In the genomic region with DNA sequence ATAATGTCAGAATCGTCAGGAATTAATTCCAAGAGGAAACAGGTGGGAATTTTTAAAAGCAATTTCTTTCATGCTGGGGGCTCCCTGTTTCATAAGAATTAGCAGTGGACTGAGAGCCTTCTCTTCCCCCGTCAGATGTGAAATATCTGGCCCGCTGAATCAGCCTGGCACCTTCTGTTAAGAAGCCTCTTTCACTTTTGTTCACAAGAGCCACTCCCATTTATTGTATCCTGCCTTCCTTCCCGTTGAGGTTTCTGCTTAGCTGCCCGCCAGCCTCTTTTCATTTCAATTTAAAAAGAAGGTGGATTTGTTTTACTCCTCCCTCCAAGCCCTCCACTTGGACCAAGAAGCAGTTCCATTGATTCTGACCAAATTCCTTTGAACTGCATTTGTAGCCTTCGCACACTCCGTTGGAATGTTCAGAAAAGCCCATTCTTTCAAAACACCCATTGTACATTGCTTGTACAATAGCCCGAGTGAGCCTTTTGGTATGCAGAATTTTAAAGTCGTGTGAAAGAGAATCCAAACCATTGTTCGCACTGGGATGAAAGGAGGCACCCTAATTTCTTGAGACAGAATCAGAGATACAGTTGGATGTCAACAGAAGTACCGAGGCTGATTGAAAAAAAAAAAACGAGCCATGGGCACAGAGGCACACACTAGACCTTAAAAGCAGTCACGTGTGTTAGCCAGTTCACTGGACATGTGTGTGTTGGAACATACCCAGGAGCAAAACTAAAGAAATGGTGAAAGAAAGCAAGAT, we compare ENCODE assay signal across 8 mouse cellular contexts.
DNase-seq lines count a peak whose midpoint lies in the region; ATAC-seq and TF ChIP-seq lines count a peak whose summit lies in the region.

No protein-coding gene starts in this region.

- no peaks in the 10 kb centered on the region for H3K36me3 ChIP-seq in liver, embryonic 12.5 days
- H3K36me3 ChIP-seq in liver, embryonic 11.5 days (ENCODE audit: control insufficient read depth, insufficient read depth, low read length) = no peaks in the 10 kb centered on the region
- no peaks in the 10 kb centered on the region for H3K36me3 ChIP-seq in embryonic facial prominence, embryonic 14.5 days (ENCODE audit: control insufficient read depth, insufficient read depth, low read length)
- H3K36me3 ChIP-seq in limb, embryonic 14.5 days (ENCODE audit: control insufficient read depth, insufficient read depth, low read length) = no peaks in the 10 kb centered on the region
- no peaks in the 10 kb centered on the region for H3K36me3 ChIP-seq in neural tube, embryonic 15.5 days

- ATAC-seq in liver, embryonic 12.5 days = no peak
- ATAC-seq in liver, embryonic 11.5 days (replicated peaks; ENCODE audit: low FRiP score) = no peak
- ATAC-seq in embryonic facial prominence, embryonic 14.5 days (ENCODE audit: low read depth) = peak; percentile 44; the same call in 1 of the 2 replicates
- ATAC-seq in limb, embryonic 14.5 days (ENCODE audit: low FRiP score, low read depth) = no peak
- ATAC-seq in neural tube, embryonic 15.5 days (ENCODE audit: low FRiP score) = no peak

- no peak for DNase-seq in liver, embryonic 11.5 days (ENCODE audit: low spot score)
- peak; percentile 42 for DNase-seq in embryonic facial prominence, embryonic 14.5 days (ENCODE audit: low spot score)
- DNase-seq in limb, embryonic 14.5 days (ENCODE audit: low spot score) = no peak
- no peak for DNase-seq in kidney, adult 11 months
- DNase-seq in cerebellum, adult 18-20 months = no peak
- DNase-seq in cerebellum, adult 11-12 months = no peak

- H3K4me1 ChIP-seq in liver, embryonic 12.5 days = no peaks in the 10 kb centered on the region
- no peaks in the 10 kb centered on the region for H3K4me1 ChIP-seq in liver, embryonic 11.5 days (replicated peaks; ENCODE audit: control insufficient read depth, insufficient read depth, low read length)
- peaks cover 19% of the 10 kb centered on the region for H3K4me1 ChIP-seq in embryonic facial prominence, embryonic 14.5 days (ENCODE audit: control insufficient read depth, insufficient read depth, low read length)
- peaks cover 9% of the 10 kb centered on the region for H3K4me1 ChIP-seq in limb, embryonic 14.5 days (ENCODE audit: control insufficient read depth, insufficient read depth, low read length)
- H3K4me1 ChIP-seq in neural tube, embryonic 15.5 days = peaks cover 24% of the 10 kb centered on the region

- 46% methylated on average over 13 of the region's 13 CpGs for WGBS in liver, embryonic 12.5 days (ENCODE audit: insufficient replicate concordance)
- WGBS in liver, embryonic 11.5 days = 59% methylated on average over 13 of the region's 13 CpGs
- 18% methylated on average over 13 of the region's 13 CpGs for WGBS in embryonic facial prominence, embryonic 14.5 days
- WGBS in limb, embryonic 14.5 days = 41% methylated on average over 13 of the region's 13 CpGs
- 6% methylated on average over 13 of the region's 13 CpGs for WGBS in neural tube, embryonic 15.5 days

- H3K27ac ChIP-seq in liver, embryonic 12.5 days = no peak overlapping the region
- no peak overlapping the region for H3K27ac ChIP-seq in liver, embryonic 11.5 days (ENCODE audit: low read depth, low read length)
- no peak overlapping the region for H3K27ac ChIP-seq in embryonic facial prominence, embryonic 14.5 days (replicated peaks; ENCODE audit: low read depth, low read length)
- no peak overlapping the region for H3K27ac ChIP-seq in limb, embryonic 14.5 days (replicated peaks; ENCODE audit: low read depth, low read length)
- no peak overlapping the region for H3K27ac ChIP-seq in neural tube, embryonic 15.5 days (replicated peaks)

- H3K27me3 ChIP-seq in liver, embryonic 12.5 days (replicated peaks) = no peaks in the 10 kb centered on the region
- no peaks in the 10 kb centered on the region for H3K27me3 ChIP-seq in liver, embryonic 11.5 days (replicated peaks; ENCODE audit: control insufficient read depth, insufficient read depth, low read length)
- no peaks in the 10 kb centered on the region for H3K27me3 ChIP-seq in embryonic facial prominence, embryonic 14.5 days (replicated peaks; ENCODE audit: control insufficient read depth, insufficient read depth, low read length)
- no peaks in the 10 kb centered on the region for H3K27me3 ChIP-seq in limb, embryonic 14.5 days (ENCODE audit: control insufficient read depth, insufficient read depth, low read length)
- no peaks in the 10 kb centered on the region for H3K27me3 ChIP-seq in neural tube, embryonic 15.5 days (replicated peaks)

- no peak overlapping the region for H3K9ac ChIP-seq in liver, embryonic 12.5 days
- no peak overlapping the region for H3K9ac ChIP-seq in liver, embryonic 11.5 days (ENCODE audit: low read depth, low read length)
- 0 out of 2 replicates have a peak overlapping the region, but pooled peaks have one; percentile 10 for H3K9ac ChIP-seq in embryonic facial prominence, embryonic 14.5 days (ENCODE audit: low read depth, low read length)
- H3K9ac ChIP-seq in limb, embryonic 14.5 days (ENCODE audit: low read depth, low read length, severe bottlenecking) = no peak overlapping the region
- H3K9ac ChIP-seq in neural tube, embryonic 15.5 days (replicated peaks) = no peak overlapping the region

- 0 out of 2 replicates have a peak overlapping the region, but pooled peaks have one; percentile 8 for H3K4me2 ChIP-seq in liver, embryonic 12.5 days
- H3K4me2 ChIP-seq in liver, embryonic 11.5 days = no peak overlapping the region
- peak overlapping the region; percentile 29 for H3K4me2 ChIP-seq in embryonic facial prominence, embryonic 14.5 days (ENCODE audit: low read depth, low read length)
- H3K4me2 ChIP-seq in limb, embryonic 14.5 days (replicated peaks; ENCODE audit: low read depth, low read length, severe bottlenecking) = 0 out of 2 replicates have a peak overlapping the region, but pooled peaks have one; percentile 2
- H3K4me2 ChIP-seq in neural tube, embryonic 15.5 days = peak overlapping the region; percentile 40

- TF ChIP-seq POLR2A in limb, embryonic 14.5 days (IDR thresholded peaks at IDR 0.05; ENCODE audit: borderline replicate concordance, extremely low read depth, insufficient read depth, insufficient read length) = no peak

- no peaks in the 10 kb centered on the region for H3K9me3 ChIP-seq in liver, embryonic 12.5 days (replicated peaks)
- H3K9me3 ChIP-seq in liver, embryonic 11.5 days (ENCODE audit: control insufficient read depth, low read length) = no peaks in the 10 kb centered on the region
- H3K9me3 ChIP-seq in embryonic facial prominence, embryonic 14.5 days (ENCODE audit: control insufficient read depth, low read length) = no peaks in the 10 kb centered on the region
- no peaks in the 10 kb centered on the region for H3K9me3 ChIP-seq in limb, embryonic 14.5 days (ENCODE audit: control insufficient read depth, low read length)
- H3K9me3 ChIP-seq in neural tube, embryonic 15.5 days (replicated peaks) = no peaks in the 10 kb centered on the region

- no peak overlapping the region for H3K4me3 ChIP-seq in liver, embryonic 12.5 days
- H3K4me3 ChIP-seq in liver, embryonic 11.5 days (ENCODE audit: low read depth, low read length) = no peak overlapping the region
- H3K4me3 ChIP-seq in embryonic facial prominence, embryonic 14.5 days (ENCODE audit: low read depth, low read length) = no peak overlapping the region
- H3K4me3 ChIP-seq in limb, embryonic 14.5 days (replicated peaks; ENCODE audit: low read length) = no peak overlapping the region
- H3K4me3 ChIP-seq in neural tube, embryonic 15.5 days (replicated peaks) = 0 out of 2 replicates have a peak overlapping the region, but pooled peaks have one; percentile 0
